Mouse (Mus musculus): Measurements from ENCODE around the gene Col5a1.

GRCm38 (mm10) chr2:28075616-28076187, 189.5 kb downstream of the Col5a1 start:
- no peak for TF ChIP-seq POLR2A (IDR thresholded peaks at IDR 0.05; ENCODE audit: insufficient read depth, low read depth, low read length)
- no peak for TF ChIP-seq CTCF (IDR thresholded peaks at IDR 0.05)
- no peak for TF ChIP-seq EP300 (IDR thresholded peaks at IDR 0.05; ENCODE audit: insufficient read depth, low read depth, low read length)

All from heart, adult 2 months (tissue).